Mouse (Mus musculus): Measurements from ENCODE around the gene Rhbdl1.
"Not testable (repeated sequence)": the region's sequence is repeated elsewhere in the genome, so short reads cannot be mapped to it uniquely, and the experiment has no call there.

The Rhbdl1 gene

DNA sequence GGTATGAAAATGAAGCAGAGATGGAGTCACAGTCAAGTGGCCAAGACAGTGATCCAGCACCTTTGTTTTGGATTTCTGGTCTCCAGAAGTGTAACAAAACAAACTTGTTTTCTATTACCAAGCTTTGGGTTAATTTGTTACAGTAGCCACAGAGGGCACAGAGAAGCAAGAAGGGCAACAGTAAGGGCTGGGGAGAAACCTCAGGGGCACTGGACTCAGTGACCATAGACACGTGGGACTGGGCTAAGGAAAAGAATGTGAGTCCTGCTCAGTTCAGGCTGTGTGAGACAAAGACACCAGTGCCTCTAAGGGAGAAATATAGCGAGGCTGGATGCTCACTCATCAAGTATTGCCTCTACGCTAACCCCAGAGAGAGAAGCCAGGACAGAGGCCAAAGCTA, 35.6 kb upstream of the Rhbdl1 start:
- in situ Hi-C loops (cut with MboI, MseI): no loop called here

GRCm38 (mm10) chr17:25871566-25871965, 34.5 kb upstream of the Rhbdl1 start:
- in situ Hi-C loops (cut with MboI, MseI): not testable (repeated sequence)

DNA sequence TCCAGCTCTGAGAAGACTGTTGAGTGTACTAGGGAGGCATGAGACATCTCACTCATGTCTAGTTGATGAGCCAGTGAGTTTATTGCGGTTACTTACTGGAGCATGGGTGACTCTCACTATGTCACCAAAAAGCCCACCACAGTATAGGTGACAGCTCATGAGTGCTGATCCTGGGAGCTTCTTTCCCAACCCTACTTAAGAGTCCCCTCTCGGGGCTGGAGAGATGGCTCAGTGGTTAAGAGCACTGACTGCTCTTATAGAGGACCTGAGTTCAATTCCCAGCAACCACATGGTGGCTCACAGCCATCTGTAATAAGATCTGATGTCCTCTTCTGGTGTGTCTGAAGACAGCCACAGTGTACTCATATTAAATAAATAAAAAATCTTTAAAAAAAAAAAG, 32.9 kb upstream of the Rhbdl1 start:
- in situ Hi-C loops (cut with MboI, MseI): no loop called here

- in situ Hi-C loops (cut with MboI, MseI): no loop called here
Measured at GRCm38 (mm10) chr17:25869498-25869897, 32.4 kb upstream of the Rhbdl1 start.

DNA sequence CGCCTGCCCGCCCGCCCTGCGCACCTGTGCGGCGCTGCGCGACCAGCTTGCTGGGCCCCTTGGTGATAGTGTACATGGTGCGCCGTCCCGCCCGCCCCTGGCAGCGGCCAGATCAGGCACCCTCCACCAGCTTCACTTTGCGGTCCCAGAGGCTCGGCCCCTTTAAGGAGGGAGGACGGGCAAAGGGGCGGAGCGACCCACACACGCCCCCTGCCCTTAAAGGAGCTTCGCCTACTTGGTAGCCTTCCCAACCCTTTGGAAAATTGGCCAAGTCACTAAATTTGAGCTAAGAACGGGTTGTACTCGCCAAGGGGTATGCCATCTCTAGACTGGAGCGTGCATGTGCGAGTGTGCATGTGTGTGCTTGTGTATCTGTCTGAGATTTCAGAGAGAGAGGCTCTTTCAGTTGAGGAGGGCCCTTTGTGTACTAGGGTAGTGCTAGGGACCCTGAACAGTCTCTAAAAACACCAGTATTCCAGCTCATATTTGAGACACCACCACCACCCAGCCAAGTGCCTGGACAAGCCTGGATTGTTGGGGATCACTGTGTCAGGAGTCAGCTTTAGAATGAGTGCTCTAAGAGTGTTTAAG, 31.6 kb upstream of the Rhbdl1 start, which contains the start of gene Mcrip2:
Gene Mcrip2, minus strand, starts transcription at position 164 of the 591 bp plus-strand sequence.
- in situ Hi-C loops (cut with MboI, MseI): no loop called here

- in situ Hi-C loops (cut with MboI, MseI): no loop called here
Measured at GRCm38 (mm10) chr17:25867836-25868600, 30.9 kb upstream of the Rhbdl1 start.

GRCm38 (mm10) chr17:25867509-25867835, 30.4 kb upstream of the Rhbdl1 start:
- in situ Hi-C loops (cut with MboI, MseI): no loop called here

DNA sequence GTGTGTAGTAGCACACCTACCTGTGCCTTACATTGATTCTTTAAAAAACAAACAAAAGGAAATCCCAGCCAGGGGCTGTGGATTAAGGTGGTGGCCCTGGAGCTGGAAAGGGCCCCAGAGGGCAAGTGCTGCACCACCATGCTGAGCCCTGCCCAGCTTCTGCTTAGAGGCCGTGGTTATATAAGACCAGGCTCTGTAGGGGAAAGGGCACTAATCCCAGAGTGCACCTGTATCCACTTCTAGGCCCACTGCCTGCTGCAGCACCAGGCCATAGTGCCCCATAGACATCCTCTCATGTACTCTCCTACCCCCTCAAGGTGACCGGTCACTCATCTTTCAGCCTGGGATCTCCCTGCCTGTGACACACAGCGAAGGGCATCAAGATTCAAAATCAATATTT, 29.1 kb upstream of the Rhbdl1 start:
- in situ Hi-C loops (cut with MboI, MseI): no loop called here

DNA sequence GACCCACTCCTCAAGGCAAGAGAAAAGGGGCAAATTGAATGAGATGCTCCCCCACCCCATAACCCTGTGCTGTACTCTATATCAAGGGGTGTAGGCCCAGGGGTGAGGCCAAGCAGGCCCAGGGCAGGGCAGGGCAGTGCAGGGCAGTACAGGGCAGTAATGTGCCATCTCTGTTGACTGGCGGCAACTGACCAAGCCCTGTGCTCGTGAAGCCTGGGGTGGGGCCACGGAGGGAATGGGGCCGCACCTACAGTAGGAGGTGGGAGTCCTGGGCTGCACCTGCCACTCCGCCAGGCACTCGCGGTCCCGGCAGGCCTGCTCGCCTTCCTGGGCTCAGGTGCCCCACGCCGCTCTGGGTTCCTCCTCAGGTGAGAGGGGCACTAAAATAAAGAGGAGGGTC, 28.2 kb upstream of the Rhbdl1 start:
- in situ Hi-C loops (cut with MboI, MseI): no loop called here

- in situ Hi-C loops (cut with MboI, MseI): no loop called here
Measured at GRCm38 (mm10) chr17:25864311-25864710, 27.2 kb upstream of the Rhbdl1 start.

GRCm38 (mm10) chr17:25863681-25864080, 26.6 kb upstream of the Rhbdl1 start:
- in situ Hi-C loops (cut with MboI, MseI): no loop called here

DNA sequence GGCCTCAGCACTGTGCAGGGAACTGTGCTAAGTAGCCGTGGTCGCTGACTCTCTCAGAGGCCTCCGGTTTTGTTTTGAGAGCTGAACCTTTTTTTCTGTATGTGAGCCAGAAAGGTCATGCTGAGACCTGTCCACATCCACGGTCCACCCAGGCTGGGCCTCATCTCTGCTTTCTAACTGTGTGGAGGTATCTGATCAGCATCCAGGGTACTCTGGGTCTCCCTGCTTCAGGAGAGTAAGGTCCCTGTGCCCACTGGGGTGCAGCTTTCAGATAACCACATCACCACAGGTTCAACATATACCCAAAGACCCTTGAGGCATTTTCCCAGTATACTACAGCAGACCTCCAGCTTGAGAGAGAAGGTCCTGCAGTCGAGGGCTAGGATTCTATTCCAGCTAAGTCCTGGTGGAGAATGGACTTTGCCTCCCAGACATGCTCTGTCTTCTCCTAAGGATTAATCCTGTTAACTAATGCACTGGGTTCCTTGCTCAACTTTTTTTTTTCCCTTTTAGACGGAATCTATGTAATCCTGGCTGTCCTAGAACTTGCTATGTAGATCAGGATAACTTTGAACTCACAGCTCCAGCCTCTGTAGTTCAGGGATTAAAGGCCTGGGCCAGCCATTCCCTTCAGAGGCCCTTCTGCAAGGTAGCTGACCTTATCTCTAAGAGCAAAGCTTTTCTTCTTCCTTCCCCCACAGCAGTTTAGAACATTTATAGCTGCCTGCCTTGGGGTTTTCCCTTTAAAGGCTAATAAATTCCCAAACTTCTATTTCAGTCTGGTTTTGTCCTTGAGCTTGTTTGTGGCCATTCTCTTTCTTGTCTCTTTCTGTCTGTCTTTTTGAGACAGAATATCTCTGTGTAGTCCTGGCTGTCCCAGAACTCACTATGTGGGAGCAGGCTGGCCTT, 24.9 kb upstream of the Rhbdl1 start:
- in situ Hi-C loops (cut with MboI, MseI): no loop called here

- in situ Hi-C loops (cut with MboI, MseI): no loop called here
Measured at GRCm38 (mm10) chr17:25860832-25861703, 24.0 kb upstream of the Rhbdl1 start, which contains the start of gene Wdr90. Gene Wdr90, minus strand, starts transcription at chr17:25861501.

DNA sequence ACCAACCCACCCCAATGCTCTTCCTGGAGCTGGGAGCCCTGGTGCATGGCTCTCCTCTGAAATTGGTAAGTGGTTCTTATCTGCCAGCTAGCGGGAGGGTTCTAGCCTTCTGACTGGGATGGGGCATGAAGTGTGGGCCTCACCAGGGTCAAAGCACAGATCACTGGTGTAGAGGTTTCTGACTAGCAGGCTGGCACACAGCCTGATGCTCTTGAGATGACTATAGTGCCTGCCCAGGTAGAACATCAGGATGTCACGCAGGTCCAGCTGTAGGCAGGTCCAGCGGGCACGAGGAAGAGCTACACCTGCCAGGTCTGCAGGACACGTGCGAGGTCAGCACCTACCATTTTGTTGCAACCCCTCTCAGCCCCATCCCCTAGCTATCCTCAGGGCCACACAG, 23.1 kb upstream of the Rhbdl1 start:
- in situ Hi-C loops (cut with MboI, MseI): no loop called here

- in situ Hi-C loops (cut with MboI, MseI): no loop called here
Measured at GRCm38 (mm10) chr17:25844396-25844901, 7.4 kb upstream of the Rhbdl1 start, which contains the start of gene Rhot2. Gene Rhot2, minus strand, starts transcription at chr17:25844851.

- in situ Hi-C loops (cut with MboI, MseI): no loop called here
Measured at GRCm38 (mm10) chr17:25843636-25844395, 6.7 kb upstream of the Rhbdl1 start.

DNA sequence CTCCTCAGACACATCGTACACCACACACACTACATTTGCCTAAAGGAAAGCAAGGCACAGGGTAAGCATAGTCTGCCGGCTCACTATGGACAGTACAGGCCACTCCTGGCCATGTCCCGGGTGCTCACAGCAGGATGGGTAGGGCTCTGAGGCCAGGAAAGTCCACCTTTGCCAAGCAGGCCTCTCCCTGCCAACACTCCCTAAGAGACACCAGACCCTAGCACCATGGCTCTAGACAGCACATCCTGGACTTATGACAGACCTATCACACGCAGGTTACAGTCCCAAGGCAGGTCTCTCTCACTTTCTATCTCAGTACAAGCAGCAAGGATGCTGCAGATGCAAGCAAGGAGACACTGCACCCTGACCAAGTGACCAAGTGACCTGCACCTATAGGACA, 6.0 kb upstream of the Rhbdl1 start:
- in situ Hi-C loops (cut with MboI, MseI): no loop called here

DNA sequence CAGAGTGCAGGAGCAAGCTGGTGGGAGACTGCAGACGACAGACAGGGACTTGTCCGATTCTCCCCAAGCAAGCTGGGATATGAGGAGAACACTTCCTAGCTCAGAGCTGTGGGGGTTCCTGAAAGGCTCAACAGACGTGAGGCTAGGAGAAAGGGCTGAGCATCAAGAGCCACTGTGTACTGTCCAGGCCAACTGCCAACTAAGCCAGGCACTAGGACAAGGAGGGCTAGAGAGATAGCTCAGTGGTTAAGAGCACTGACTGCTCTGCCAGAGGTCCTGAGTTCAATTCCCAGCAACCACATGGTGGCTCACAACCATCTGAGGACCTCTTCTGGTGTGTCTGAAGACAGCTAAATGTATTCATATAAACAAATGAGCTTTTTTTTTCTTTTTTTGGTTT, 5.4 kb upstream of the Rhbdl1 start:
- in situ Hi-C loops (cut with MboI, MseI): no loop called here

DNA sequence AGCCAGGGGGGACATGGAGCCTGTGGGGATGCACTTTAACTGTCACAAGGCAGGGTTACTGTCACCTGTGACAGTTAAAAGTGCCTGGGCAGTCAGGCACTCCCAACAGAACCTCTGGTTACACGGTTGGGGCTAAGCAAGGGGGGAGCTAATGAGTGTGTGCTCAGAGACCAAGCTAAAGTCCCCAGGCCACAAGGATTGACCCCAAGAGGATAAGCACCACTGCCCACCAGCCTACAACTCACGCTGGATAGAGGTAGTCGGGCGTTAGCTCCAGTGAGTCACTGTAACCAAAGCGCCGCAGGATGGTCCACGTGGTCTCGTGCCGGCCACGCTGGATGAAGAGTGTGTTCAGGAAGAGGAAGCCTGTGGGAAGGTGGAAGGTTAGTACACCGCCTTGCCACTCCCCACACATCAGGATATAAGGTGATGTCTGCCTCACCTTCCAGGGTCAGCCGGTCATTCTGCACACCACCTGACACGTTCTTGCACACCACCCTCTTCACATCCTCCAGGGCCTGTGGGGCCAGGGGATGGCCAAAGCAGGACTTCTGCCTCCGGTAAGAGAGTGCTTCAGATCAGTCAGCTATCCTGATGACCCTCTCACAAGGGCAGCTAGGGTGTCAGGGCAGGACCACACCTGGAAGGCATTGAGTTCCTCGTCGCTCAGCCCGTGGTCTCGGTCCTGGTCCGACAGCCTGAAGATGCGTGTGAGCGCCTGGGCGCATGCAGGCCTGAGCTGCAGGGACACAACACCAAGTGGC, 4.2 kb upstream of the Rhbdl1 start, which contains the start of gene Gm20683:
Gene Gm20683, minus strand, starts transcription at position 647 of the 764 bp plus-strand sequence.
- in situ Hi-C loops (cut with MboI, MseI): no loop called here

Data from regulatory T cell (primary cell).